Mouse (Mus musculus) CH12F3 (cell line): ENCODE measurements around the gene Arl14ep.

Source experiments
- in situ Hi-C: fragments of 300-500 bp; cut with MboI; formaldehyde crosslinking; loops from 2 replicates; pipeline ENCODE4 v1.14.3; 2020; ENCODE audit warnings: low sequenced_read_pairs

Arl14ep gene

GRCm38 (mm10) chr2:106955621-106956020, 18.6 kb downstream of the Arl14ep start:
- in situ Hi-C loops = no loop called here

GRCm38 (mm10) chr2:106954975-106955374, 19.2 kb downstream of the Arl14ep start:
- in situ Hi-C loops = no loop called here

GRCm38 (mm10) chr2:106942451-106942850, 31.8 kb downstream of the Arl14ep start:
- in situ Hi-C loops = no loop called here

- in situ Hi-C loops = no loop called here
Observed at GRCm38 (mm10) chr2:106935681-106936080, 38.5 kb downstream of the Arl14ep start.

- in situ Hi-C loops = no loop called here
Observed at GRCm38 (mm10) chr2:106929906-106930305, 44.3 kb downstream of the Arl14ep start.
